ENCODE assay signal across 18 mouse cellular contexts in the genomic region with DNA sequence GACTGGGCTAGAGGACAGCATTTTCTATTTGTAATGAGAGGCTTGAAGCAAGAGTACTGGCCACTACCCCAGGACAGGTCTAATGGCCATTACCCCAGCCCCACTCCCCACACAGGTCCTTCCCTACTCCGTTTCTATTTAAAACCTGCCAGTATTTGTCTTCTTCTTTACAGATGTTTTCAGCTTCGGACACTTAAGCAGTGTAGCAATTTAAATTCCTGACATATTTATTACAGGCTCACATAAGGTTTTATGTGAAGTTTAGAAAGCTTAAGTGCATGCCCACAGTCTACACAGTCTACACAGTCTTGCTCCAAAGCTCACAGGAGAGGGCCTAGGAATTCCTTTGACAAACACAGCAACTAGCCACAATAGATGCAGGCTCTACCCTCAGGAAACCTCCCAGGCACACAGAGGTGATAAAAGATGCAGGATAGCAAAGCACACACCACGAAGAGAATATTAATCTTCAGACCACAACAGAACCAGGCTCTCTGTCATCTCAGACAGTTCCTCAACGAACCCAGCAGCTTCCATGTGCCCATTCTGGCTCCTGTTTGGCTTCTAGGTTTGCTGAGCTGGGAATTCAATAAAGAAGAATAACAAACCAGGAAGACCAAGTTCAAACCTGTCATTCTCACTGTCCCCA.
"Had no signal": no experiment of that assay in that cellular context is flagged by ENCODE, and none has a peak within 500 bp of the region (broad histone marks: within the 10 kb centered on the region; RNA-seq: fewer than 3 reads in every experiment).

No protein-coding gene starts in this region.

- ATAC-seq: liver, postnatal 0 days; midbrain, embryonic 15.5 days had no signal

- H3K4me3 ChIP-seq: layer of hippocampus, adult 2 months; midbrain, embryonic 12.5 days; neural tube, embryonic 12.5 days; stomach, embryonic 15.5 days had no signal

- H3K27ac ChIP-seq: kidney, postnatal 0 days; layer of hippocampus, adult 2 months; limb, embryonic 15.5 days; liver, embryonic 14.5 days; macrophage; midbrain, embryonic 12.5 days; midbrain, embryonic 15.5 days; neural tube, embryonic 12.5 days; neural tube, embryonic 15.5 days; stomach, embryonic 15.5 days had no signal

- H3K27me3 ChIP-seq: limb, embryonic 15.5 days; midbrain, embryonic 15.5 days; neural tube, embryonic 15.5 days; stomach, embryonic 15.5 days had no signal

- DNase-seq: kidney, adult 2 months; kidney, postnatal 25 days; layer of hippocampus, adult 9-11 months; liver, postnatal 0 days; right cerebral cortex, adult 18-20 months; right cerebral cortex, postnatal 25 days; spleen, adult 18-20 months; thymus, postnatal 25 days had no signal

- H3K36me3 ChIP-seq: limb, embryonic 15.5 days; midbrain, embryonic 12.5 days; midbrain, embryonic 15.5 days; neural tube, embryonic 12.5 days; neural tube, embryonic 15.5 days; stomach, embryonic 15.5 days had no signal

- H3K9me3 ChIP-seq: limb, embryonic 15.5 days; midbrain, embryonic 12.5 days; midbrain, embryonic 15.5 days; neural tube, embryonic 12.5 days; neural tube, embryonic 15.5 days; stomach, embryonic 15.5 days had no signal

- H3K9ac ChIP-seq: limb, embryonic 15.5 days; liver, embryonic 14.5 days; liver, postnatal 0 days; midbrain, embryonic 12.5 days; neural tube, embryonic 12.5 days; neural tube, embryonic 15.5 days; stomach, embryonic 15.5 days had no signal
